Mouse (Mus musculus) urinary bladder, postnatal 36 days (tissue): ENCODE data around the gene Cpm.
"Not testable (repeated sequence)": the region's sequence is repeated elsewhere in the genome, so short reads cannot be mapped to it uniquely, and the experiment has no call there.

Source experiments
- DNase-seq, 2 experiments: peaks; one replicate each; pipeline ENCODE4 v3.0.0; 2022; ENCODE audit warnings: low spot score in 2 of 2, mixed read lengths in 1 of 2

Gene Cpm

DNA sequence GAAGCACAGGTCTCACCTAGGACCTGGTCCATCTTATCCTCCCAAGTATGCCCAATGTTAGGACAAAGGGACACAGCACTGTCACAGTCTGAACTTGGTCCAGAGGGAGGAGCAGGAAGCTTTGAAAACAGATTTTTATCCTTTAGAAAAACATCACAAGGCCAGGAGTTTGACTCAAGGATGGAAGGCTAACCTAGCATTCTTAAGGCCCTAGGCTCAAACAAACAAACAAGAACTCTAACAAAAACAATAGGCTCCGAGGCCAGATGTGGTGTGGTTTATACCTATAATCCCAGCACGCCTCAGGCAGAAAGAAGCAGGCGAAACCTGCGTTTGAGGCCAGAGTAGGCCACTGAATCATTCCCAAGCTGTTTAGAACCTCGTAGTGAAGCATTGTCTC, 22.9 kb upstream of the Cpm start:
- DNase-seq, result no peak

DNA sequence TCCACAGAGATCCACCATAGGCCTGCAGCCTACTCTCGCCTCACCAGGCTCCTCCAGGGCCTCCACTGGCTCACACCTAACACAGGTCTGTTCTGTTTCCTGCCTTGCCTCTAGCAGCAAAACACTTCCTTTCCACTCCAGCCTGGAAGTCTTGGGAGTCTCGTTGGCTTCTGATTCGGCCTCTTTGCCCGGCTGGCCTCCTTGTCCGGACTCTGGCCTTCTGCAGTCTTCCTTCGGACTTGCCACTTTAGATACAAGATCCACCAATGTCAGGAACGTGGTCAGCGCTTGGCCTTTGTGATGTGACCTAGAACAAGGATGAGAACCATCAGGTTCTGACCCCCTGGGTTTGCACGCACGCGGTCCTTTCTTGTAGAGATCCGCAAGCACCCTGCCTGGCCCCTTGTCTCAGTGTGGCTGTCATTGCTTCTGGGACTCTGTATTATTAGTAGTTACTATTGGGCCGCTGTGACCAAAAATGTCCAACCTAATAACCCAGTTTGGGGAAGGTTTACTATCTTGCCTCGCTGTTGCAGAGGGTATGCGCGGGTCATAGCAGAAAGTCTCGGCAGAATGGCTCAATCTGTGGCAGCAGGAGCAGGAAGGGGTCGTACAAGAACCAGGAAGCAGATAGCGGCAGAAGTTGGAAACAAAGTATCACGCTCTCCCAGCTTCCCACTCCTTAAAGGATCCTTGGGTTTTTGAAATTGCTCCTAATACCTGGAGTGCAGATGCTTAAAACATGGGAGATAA, 22.1 kb upstream of the Cpm start:
- no peak for DNase-seq

DNA sequence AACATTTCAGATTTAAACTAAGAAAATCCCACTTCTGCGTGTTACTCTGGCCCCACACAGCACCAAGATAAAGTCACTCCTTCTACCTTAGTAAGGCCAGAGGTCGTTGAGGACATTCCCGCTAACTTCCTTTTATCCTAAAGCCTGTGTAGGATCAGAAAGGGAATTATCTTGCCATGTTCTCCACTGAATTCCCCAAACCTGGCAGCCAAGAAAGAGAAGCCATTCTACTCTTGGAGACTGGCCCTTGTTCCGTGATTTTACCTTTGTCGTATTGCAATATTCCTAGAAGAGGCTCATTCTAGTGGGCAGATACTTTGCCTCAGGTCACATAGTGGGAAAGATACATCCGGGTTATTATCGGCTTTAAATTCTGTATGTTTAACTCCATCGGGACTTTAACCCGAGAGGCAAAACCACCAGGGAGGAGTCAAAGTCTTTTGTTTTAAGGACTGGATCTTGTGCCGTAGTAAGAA, 21.5 kb upstream of the Cpm start:
- no peak for DNase-seq

DNA sequence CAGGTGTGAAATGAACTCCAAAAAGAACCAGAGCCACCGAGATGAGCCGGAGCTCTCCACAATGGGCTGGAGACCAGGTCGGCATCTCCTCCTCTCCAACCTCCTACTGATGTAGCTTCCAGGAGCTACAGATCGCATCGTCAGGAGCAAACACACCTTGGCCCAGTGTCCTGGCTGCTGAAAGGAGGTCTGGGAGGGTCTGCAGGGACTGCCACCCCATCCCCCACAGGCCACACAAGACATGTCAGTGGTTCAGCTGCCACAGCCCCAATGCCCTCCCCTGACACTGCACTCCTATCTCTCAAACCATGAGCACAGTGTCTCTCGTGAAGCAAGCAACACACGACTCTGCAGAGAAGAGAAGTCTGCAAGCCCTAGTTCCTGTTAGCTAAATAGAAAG, 20.8 kb upstream of the Cpm start:
- DNase-seq, result no peak

DNA sequence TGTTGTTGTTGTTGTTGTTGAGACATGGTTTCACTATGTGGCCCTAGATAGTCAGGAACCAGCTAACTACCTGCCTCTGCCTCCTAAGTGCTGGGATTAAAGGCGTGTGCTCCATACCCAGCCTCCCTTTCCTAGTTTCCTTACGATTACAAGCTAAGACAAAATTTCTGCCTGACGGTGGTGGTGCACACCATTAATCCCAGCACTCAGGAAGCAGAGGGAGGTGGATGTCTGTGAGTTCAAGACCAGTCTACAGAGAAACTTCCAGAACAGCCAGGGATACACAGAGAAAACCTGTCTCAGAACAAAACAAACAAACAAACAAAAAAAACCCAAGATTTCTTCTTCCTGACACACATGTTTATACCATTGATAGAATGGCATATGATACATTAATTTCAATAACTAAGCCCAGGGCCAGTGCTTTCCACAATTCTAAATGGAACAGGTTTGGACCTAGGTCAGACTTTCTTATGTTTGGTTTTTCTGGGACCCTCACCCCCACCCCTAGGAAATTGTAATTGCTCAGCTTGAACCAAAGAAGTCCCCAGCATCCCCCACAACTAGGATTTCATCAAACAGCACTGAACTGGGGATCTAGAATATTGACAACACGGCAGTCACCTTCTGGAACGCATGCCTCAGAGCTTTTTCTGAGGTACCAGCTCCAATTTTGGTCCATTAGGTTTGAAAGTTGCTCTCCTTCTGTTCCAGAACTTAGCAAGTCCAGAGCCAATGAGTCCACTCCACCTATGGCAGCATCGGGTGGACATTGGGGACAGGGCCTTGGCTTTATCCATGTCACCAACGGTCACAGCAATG, 20.1 kb upstream of the Cpm start:
- no peak for DNase-seq

DNA sequence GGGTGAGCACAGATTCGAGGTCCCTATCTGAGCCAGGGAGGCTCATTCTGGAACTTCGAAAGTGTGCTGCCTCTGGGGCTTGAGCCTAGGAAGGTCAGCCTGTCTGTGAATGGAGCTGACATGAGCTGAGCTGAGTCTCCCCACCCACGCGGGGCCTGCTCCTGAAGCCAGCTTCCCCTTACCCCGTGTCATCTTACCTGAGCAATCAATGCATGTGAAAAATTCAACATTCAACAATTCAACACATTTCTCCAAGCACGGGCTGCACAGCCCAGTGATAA, 19.6 kb upstream of the Cpm start:
- DNase-seq, result no peak

DNA sequence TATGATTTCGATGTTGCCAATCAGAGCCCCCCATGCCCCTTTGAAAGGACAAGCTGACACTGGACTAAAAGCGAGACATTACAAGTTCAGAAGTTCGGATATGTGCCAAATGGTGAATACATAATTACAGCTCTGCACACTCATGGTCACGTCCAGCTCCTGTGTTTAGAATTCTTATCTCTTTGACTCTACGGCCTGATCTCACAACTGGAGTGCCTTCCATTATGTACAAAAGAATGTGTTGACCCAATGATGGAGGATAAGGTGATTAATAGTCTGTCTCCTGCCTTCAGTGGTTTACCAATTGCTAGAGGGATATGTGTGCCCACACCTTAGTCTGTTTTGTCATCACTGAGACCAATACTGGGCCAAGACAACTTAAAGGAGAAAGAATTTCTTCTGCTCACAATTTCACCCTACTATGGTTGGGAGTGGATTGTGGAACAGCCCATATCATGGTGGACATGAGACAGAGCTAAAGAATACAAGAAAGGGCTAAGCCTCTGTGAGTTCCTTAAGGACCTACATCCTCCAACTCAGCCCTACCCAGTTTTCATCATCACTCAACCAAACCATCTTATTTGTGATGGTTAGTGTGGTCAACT, 19.0 kb upstream of the Cpm start:
- DNase-seq, result no peak

DNA sequence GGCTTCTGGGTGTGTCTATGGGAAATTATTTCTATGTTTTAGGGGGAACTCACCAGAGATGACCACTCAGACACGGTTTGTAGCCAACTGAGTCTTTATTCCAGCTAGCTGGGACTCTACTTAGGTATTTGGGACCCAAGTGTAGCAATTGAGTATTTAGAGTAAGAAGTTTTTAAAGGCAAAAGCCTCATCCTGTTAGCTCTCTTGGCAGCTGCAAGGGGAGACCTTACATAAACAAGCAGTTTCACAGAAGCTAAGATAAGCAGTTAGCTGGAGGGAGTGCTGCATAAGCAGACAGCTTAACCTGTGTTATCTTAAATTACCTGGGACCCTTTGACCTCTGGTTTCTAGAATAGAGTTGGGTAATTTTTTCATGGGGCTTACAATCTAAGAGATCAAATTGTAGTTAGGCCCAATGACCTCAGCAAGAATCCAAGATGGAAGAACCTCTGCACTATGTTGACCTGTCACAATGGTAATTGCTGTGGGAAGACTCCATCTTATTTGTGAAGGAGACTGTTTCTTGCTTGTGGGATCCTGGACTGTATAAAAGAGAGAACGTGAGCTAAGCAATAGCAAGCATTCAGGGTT, 18.4 kb upstream of the Cpm start:
- DNase-seq, result no peak

DNA sequence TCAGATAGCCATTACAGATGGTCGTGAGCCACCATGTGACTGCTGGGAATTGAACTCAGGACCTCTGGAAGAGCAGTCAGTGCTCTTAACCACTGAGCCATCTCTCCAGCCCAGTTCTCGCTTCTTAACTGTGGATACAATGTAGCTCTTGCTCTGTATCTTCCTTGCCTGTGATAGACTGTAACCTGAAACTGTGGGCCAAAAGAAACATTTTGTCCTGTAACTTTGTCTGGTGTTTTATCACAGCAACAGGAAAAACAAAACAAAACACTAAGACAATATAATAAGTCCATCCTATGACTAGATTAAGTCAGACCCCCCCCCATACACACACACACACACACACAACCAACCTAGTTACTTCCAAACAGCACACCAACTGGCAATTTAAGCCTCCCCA, 17.8 kb upstream of the Cpm start:
- DNase-seq, result no peak

DNA sequence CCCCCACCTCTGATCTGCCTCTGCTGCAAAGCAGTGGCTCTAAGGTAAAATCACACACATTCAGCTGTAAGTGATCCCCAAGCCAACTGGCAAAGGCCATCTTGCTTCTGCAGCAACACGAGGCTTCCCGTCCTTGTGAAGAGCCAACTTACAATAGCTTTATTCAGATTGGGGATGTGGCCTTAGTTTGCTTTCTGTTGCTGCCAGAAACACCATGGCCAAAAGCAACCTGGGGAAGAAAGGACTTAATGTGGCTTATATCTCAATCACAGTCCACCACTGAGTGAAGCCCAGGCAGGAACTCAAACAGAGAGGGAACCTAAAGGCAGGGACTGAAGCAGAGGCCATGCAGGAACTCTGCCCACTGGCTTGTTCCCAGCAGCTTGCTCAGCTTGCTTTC, 17.3 kb upstream of the Cpm start:
- DNase-seq, result no peak

DNA sequence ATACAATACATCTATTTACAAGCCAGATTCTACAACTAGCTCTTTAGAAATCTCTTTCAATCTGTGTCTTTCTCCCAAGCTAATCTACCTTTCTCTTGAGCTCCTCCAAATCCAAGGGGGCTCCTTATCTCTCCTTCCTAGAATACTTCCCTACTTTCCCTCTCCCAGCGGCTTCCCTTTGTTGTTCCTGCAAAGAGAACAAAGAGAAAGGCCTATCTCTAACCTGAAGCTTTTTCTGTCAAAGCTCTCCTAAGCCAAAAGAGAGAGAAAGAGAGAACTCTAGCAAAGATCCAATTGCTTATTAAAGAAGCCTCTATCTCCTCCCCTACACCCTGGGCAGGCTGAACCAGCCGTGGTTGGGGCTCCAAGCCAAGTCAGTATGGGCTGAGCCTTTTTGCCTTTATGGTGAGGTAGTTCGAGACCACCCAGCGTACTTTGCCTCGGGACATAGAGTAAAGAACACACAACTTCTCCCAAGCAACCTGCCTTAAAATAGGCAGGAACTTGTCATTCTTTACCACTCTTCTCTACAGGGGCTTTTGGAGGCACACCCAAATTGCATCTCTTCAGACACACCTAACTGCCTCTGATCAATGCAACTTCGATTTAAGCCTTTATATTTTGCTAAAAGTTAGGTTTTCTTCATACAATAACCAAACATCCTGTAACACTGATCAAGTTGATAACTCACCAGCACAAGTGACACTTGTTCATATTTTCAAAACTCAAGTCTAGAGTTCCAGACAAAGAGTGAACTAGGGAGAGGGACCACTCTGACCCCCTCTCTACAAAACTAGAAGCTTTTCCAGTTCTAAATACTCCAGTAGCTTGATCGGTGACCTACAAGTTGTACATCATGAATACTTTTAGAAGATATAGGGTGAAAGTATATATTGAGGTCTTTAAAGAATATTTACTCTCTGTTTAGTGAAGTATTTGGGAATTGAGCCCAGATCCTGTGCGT, 16.4 kb upstream of the Cpm start:
- DNase-seq, result no peak

DNA sequence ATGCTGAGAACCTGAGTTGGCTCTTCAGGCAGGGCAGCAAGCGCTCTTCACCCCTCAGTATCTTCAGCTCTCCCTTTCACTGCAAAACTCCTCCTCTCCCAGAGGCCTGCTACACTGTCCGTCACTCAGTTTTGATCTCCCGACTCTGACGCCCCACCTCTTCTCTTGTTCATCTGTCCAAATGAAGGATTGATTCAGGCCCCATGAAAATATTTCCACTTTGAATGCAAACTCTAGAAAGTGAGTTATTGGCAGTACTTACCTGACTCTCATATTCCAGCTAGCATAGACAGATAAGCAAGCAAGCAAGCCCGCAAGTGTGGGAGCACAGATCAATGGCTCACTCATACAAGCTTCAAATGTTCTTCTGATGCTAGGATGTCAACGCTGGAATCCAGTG, 15.3 kb upstream of the Cpm start:
- DNase-seq, result no peak

DNA sequence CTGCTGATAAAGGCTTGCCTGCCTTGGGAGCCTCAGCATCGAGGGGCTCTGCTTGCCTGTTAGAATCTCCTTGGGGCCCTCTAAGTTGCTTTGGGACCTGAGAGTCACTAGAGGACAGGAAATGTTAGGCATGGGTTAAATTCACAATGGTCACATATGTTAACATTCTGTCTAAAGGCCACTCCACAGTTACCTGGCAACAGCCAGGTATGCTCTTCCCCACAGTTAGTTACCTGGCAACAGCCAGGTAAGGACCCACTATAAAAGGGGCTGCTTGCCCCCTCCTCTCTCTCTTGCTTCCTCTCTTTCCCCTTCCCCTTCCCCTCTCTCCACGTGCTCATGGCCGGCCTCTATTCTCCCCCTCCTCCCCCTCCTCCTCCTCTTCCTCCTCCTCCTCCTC, 14.9 kb upstream of the Cpm start:
- DNase-seq, result no peak

DNA sequence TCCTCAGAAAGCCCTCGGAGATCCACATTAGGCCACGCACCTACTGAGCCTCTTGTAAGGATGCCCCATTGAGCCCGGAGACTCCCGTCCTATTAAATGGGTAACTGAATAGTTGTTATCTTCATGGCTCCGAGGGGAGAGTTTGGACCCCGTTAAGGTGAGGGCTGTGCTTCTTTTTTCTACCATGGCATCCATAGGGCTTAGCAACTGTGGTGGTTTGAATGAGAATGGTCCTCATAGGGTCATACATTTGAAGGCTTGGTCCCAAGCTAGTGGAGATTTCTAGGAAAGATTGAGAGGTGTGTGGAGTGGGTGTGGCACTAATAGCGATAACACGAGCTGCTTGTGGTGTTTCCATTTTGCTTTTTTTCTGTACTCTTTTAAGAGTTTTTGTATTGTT, 14.1 kb upstream of the Cpm start:
- no peak for DNase-seq

DNA sequence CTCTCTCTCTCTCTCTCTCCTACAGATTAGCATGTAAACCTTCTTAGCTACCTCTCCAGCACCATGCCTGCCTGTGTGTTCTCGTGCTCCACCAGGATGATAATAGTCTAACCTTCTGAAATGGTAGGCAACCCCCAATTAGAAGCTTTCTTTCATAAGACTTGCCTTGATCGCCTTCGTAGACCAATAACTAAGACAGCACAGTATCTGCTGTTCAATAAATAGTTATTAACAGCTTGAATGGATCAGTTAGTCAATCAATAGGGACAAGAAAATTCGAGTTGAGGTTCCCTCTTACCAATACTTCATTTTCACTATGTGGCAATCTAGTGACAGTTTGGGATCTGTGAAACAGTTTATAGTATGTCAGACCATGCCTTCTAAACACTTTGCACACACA, 13.6 kb upstream of the Cpm start:
- no peak for DNase-seq

DNA sequence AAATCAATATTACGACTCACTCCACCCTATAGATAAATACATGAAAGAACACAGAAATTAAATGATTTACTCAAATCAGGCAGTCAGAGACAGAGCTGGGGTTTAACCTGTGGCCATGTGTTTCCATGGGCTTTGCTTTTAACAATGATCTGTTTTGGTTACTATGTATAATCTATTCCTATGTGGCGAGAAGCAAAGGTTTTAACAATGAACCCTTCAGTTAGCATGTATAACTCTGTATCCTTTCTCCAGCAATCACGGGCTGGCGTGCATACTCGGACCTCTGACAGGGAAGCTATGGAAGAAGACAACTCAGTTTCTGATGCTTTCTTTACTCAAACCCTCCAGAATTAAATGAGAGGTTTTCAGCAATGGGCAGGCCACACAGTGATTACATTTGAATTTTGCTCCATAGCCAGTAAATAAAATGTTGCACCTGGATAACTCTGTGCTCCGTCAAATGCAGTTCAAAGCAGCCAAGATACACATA, 13.1 kb upstream of the Cpm start:
- DNase-seq, result no peak

DNA sequence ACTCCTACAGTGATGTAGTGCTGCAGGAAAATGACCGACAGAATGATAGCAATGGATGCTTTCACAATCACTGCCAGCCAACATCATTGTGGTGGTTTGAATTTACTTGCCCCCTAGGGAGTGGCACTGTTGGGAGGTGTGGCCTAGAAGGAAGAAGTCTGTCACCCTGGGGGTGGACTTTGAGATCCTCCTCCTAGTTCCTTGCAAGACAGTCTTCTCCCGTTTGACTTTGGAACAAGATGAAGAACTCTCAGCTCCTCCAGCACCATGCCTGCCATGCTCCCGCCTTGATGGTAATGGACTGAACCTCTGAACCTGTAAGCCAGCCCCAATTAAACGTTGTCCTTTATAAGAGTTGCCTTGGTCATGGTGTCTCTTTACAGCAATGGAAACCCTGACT, 12.5 kb upstream of the Cpm start:
- DNase-seq, result not testable (repeated sequence)

DNA sequence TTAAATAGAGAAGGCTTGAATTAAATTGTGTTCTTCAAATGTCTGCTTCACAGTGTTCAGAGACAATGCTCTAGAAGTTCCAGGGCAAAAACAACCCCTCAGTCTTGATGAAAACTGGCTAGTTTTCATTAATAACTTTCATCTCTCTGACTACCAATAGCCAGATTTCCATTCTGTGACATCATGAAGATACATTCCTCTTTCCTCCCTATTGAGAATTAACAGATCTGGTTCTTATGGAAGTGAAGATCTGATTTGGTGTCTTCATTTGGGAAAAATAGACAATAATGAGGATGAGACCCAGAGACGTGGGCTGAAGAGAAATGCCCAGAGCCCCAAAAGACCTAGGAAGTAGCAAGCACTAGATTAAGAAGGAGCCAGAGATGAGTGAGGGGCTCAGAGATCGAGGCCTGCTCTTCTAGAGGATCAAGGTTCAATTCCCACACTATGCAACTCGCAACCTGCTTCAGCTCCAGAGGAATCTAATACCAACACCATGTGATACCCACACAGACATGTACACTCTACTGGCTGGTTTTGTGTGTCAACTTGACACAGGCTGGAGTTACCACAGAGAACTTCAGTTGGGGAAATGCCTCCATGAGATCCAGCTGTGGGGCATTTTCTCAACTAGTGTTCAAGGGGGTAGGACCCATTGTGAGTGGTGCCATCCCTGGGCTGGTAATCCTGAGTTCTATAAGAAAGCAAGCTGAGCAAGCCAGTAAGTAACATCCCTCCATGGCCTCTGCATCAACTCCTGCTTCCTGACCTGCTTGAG, 11.5 kb upstream of the Cpm start:
- no peak for DNase-seq

DNA sequence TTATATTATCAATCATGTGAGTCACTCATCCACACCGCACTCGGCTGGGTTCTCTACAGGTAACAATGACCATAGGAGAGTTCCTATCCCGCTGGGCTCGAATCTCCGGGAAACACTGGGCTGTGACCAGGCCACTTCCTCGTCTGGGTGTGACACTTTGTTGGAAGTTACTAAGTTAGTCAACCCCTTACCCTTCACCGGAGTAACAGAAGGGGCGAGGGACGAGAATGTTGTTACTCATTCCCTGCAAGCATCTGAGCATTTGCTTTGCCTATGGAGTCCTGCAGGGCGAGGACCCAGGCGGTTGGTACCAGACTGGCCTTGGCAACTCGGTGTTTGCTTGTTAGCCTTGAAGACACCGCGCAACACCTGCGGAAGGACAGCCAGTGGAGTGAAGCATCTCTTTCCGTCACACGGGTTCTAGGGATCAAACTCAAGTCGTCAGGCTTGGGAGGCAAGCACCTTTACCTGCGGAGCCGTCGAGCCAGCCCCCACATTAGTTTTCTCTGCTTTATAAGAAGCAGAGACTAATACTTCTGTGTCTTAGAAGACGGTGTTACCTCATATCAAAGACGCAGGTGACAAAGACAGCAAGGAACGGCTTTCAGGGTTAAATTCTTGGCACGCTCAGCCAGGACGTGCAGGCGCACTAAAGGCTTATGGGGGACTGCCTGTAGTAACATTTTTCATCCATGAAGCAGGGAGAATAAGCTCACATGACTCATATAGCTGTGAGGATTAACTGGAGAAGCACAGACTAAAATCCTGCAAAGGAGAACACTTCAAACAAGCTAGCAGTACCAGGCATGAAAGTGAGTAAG, 10.0 kb upstream of the Cpm start:
- no peak for DNase-seq

DNA sequence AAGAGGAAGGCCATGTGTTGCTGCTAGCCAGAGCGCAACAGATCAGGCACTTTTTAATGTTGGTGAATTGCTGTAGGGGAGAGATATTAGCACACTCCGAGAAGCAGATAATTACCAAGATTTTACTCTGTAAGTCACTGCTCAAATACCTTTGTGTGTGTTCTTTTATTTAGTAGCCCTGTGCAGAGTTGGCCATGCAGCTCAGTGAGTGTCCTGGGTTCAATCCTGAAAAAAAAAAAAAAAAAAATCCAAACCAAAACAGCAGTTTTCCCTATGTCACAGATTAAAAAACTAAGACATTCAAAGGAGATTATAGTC, 9.5 kb upstream of the Cpm start:
- DNase-seq, result no peak
